Mouse (Mus musculus) liver, embryonic 14.5 days (tissue): Measurements from ENCODE around the gene Txndc17.

Experiments used
- CTCF ChIP-seq: IDR thresholded peaks from 2 replicates; pipeline ENCODE4 v1.5.1; 2016; ENCODE audit warnings: antibody characterized with exemption, low read depth, control low read depth
- EP300 ChIP-seq: IDR thresholded peaks from 2 replicates; pipeline ENCODE4 v1.6.1; 2016; ENCODE audit warnings: antibody characterized with exemption, low read depth

GRCm38 (mm10) chr11:72169871-72170270 lies 37.5 kb upstream of the Txndc17 start:
- no peak for TF ChIP-seq CTCF
- no peak for TF ChIP-seq EP300
